Mouse (Mus musculus) heart, embryonic 10.5 days (tissue): ENCODE results near the gene Tpk1. TPM values are rescaled to one million over a fixed set of nuclear protein-coding genes. Genes with fewer than 3 reads are reported as not detected.
"Not testable (repeated sequence)": the region's sequence is repeated elsewhere in the genome, so short reads cannot be mapped to it uniquely, and the experiment has no call there.

ENCODE experiments used
- DNase-seq: peaks from one replicate; pipeline ENCODE4 v3.0.0-alpha.2; 2017; ENCODE audit warnings: low spot score
- H3K27ac ChIP-seq: fragments of 300-500 bp; sonication (generic); 2 replicates; pipeline ENCODE4 v1.5.1; 2016; ENCODE audit warnings: mild to moderate bottlenecking
- H3K27me3 ChIP-seq: fragments of 300-500 bp; sonication (generic); 2 replicates; pipeline ENCODE4 v1.6.1; 2016; ENCODE audit warnings: mild to moderate bottlenecking; ENCODE audit not compliant: poor library complexity, insufficient read depth, severe bottlenecking
- H3K36me3 ChIP-seq: fragments of 300-500 bp; sonication (generic); 2 replicates; pipeline ENCODE4 v1.6.1; 2016; ENCODE audit warnings: mild to moderate bottlenecking, moderate library complexity
- H3K4me1 ChIP-seq: fragments of 300-500 bp; sonication (generic); 2 replicates; pipeline ENCODE4 v1.6.1; 2016; ENCODE audit warnings: mild to moderate bottlenecking
- H3K4me3 ChIP-seq: fragments of 300-500 bp; sonication (generic); 2 replicates; pipeline ENCODE4 v1.5.1; 2016; ENCODE audit warnings: mild to moderate bottlenecking, moderate library complexity
- H3K9me3 ChIP-seq: fragments of 300-500 bp; sonication (generic); 2 replicates; pipeline ENCODE4 v1.6.1; 2016; ENCODE audit warnings: mild to moderate bottlenecking, moderate library complexity
- WGBS: fragments of 180-500 bp; shearing (Covaris S2); methylation state at CpG from one replicate; pipeline ENCODE4 v1.1.7; 2016; 5-methylcytosine and 5-hydroxymethylcytosine counted together
- polyA plus RNA-seq: library from polyadenylated mRNA; unstranded; fragments of >200 nt; fragmentation: Nextera tagmentation; extraction: Ambion mirVana; gene quantifications from 2 replicates; pipeline ENCODE4 v1.2.1, GENCODE M21; 2016

The Tpk1 gene
- polyA plus RNA-seq, 1 experiment from 2014 or later, result 5.7 TPM

DNA sequence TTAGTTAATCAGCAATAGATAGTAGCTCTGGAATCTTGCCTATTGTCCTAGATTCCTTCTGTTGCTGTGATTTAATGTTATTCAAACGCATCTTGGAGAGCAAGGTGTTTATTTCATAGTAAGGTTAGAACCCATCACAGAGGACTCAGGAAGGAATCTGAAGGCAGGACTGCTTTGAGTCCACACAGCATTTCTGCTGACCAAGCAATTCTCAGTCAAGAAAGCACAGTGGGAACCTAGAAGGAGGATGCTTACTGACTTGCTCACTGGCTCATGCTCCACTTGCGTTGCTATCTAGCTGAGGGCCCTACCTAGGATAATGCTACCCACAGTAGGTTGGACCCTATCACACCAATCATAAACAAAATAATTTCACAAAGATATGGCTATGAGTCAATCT lies 130.6 kb downstream of the Tpk1 start:
- Histone ChIP-seq H3K27me3 (no peaks in the 10 kb centered on the region), H3K4me1 (no peaks in the 10 kb centered on the region), H3K4me3 (no peak overlapping the region), H3K9me3 (no peaks in the 10 kb centered on the region), H3K27ac (no peak overlapping the region), H3K36me3 (no peaks in the 10 kb centered on the region)
- no peak for DNase-seq
- WGBS, result 87% methylated on average over 2 of the region's 2 CpGs

DNA sequence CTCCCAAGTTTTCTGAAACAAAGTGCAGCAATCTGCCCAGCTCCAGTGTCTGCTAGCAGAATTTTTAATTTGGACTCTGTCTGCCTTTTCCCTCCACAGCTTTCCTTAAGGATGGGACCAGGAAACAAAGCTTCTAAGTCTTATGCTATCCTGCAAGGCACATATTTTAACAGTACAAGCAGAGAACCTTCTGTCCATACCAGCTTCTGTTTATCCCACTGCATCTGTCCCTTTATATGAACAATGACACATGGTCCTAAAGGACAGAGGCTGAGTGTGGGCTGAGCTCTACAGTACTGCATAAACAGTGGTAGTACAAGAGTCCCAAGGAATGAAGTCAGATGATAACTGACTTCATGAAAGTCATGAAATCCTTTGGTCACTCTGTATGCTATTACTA lies 132.8 kb downstream of the Tpk1 start:
- H3K36me3 ChIP-seq, result no peaks in the 10 kb centered on the region
- H3K4me1 ChIP-seq, result no peaks in the 10 kb centered on the region
- no peaks in the 10 kb centered on the region for H3K27me3 ChIP-seq
- no peaks in the 10 kb centered on the region for H3K9me3 ChIP-seq
- H3K27ac ChIP-seq, result no peak overlapping the region
- no peak overlapping the region for H3K4me3 ChIP-seq
- no peak for DNase-seq

DNA sequence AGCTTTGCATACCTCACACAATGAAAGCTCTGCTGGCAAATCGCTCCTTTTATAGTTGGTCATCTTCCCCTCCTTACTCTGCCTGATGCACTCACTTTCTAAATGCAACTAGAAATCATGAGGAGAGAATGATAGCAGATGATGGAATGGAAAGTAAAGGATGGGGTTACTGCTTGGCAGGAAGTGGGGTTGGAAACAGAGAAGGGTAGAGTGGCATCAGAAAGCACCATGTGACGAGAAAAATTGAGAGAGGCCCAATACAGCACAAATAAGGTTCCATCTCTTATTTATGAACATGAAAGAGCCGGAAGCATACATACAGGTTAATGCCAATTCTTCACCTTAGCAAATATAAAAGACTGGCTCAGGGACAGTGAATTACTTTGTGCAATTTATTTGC lies 133.3 kb downstream of the Tpk1 start:
- 74% methylated on average over 3 of the region's 3 CpGs for WGBS
- Histone ChIP-seq H3K27me3 (no peaks in the 10 kb centered on the region), H3K4me1 (no peaks in the 10 kb centered on the region), H3K4me3 (no peak overlapping the region), H3K9me3 (no peaks in the 10 kb centered on the region), H3K36me3 (no peaks in the 10 kb centered on the region), H3K27ac (no peak overlapping the region)
- DNase-seq, result no peak

DNA sequence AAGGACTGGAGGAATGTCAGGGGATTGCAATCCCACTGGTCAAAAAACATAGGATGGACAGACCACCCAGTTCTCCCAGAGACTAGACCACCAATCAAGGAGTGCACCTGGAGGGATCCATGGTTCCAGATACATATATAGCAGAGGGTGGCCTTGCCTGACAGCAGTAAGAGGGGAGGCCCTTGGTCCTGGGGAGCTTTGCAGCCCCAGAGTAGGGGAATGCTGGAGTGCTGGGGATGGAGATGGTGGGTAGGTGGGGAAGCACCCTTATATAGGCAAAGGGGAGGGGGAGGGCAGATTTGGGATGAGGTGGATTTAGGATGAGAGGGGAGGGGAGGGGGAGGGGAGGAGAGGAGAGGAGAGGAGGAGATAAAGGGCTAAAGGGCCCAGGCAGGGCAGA lies 134.1 kb downstream of the Tpk1 start:
- Histone ChIP-seq H3K4me3 (no peak overlapping the region), H3K4me1 (no peaks in the 10 kb centered on the region), H3K27ac (no peak overlapping the region), H3K27me3 (no peaks in the 10 kb centered on the region), H3K9me3 (no peaks in the 10 kb centered on the region), H3K36me3 (no peaks in the 10 kb centered on the region)
- DNase-seq, result no peak

DNA sequence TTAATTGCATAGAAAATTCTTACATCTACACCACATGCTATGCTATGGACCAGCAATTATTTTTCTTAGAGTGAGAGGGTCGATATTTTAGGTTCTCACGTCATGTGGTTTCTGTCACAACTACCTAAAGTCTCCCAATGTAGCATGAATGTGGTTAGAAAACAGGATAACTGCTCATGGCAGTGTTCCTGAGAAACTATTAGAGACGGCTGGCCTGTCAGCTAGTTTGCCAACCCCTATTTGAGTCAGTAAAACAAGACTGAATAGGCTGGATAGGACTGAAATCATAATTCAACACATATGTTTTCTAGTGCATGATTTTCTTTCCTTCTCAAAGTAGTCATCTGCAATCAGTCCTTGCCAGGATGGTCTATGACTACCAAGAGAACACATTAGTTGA lies 137.1 kb downstream of the Tpk1 start:
- no peak for DNase-seq
- no peaks in the 10 kb centered on the region for H3K4me1 ChIP-seq

DNA sequence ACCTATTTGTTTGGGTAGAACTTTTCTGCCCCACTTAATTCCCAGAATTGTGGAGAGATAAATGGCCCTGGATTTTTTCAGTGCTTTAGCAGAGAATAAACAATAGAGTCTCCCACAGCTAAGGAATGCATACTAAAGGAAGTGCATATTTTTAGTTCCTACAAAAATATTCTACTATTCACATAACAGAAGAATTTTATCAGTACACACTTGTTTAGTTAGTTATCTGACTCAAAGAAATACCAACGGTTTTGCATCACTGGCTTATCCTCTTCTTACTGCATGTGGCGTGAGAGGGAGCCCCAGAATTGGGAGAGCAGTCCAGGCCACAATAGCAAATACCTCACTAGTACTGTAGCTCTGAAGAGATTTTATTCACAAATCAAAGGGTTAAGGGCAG lies 141.1 kb downstream of the Tpk1 start:
- no peaks in the 10 kb centered on the region for H3K9me3 ChIP-seq
- H3K27me3 ChIP-seq, result no peaks in the 10 kb centered on the region
- no peaks in the 10 kb centered on the region for H3K36me3 ChIP-seq
- WGBS, result 39% methylated on average over 2 of the region's 2 CpGs
- no peak for DNase-seq
- no peak overlapping the region for H3K4me3 ChIP-seq
- no peaks in the 10 kb centered on the region for H3K4me1 ChIP-seq
- H3K27ac ChIP-seq, result no peak overlapping the region

More for the DNA sequence above, 137.1 kb downstream of the Tpk1 start:
- H3K27me3 ChIP-seq, result no peaks in the 10 kb centered on the region
- no peaks in the 10 kb centered on the region for H3K9me3 ChIP-seq
- H3K4me3 ChIP-seq, result no peak overlapping the region
- no peaks in the 10 kb centered on the region for H3K36me3 ChIP-seq
- no peak overlapping the region for H3K27ac ChIP-seq
- 82% methylated on average over 3 of the region's 3 CpGs for WGBS

DNA sequence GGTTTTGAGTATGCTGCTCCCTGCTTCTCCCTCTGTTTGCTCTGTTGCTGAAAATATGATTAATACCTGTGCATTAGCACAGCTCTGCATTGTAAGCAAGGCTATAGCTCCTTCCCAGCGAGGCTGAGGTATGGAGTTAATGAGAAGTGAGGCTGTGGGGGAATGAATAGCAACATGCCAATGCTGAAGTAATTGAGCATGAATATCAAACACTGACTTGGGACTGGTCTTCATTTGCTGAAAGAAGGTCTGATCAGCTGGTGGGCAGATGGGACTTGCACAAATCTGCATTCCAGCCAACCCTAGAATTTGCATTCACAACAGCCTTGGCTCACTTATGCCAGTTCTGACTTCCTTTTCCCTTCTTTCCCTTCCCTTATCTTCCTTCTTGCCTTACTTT lies 144.0 kb downstream of the Tpk1 start:
- H3K9me3 ChIP-seq, result no peaks in the 10 kb centered on the region
- no peaks in the 10 kb centered on the region for H3K27me3 ChIP-seq
- no peak overlapping the region for H3K27ac ChIP-seq
- no peaks in the 10 kb centered on the region for H3K36me3 ChIP-seq
- 71% methylated on average over 1 of the region's 1 CpGs for WGBS
- H3K4me3 ChIP-seq, result no peak overlapping the region
- H3K4me1 ChIP-seq, result no peaks in the 10 kb centered on the region
- no peak for DNase-seq

DNA sequence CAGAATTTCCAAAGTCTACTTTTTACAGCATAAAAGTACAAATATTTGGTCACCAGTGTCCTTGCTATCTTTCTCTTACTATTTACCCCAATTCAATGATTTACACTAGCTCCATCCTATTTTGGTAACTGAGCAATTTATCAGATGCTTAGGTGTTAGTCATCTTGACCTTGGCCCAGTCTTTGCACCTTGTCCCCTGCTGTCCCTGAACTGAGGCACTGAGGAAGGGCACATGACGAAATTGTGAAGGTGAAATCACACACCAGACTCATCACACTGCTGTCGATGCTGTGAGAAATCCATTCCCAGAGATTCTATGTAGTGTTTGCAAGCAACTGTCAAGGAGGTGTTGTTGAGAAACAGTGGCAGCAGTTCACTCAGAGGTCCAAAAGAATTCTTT lies 145.9 kb downstream of the Tpk1 start:
- H3K9me3 ChIP-seq, result no peaks in the 10 kb centered on the region
- H3K4me1 ChIP-seq, result no peaks in the 10 kb centered on the region
- H3K27me3 ChIP-seq, result no peaks in the 10 kb centered on the region
- H3K4me3 ChIP-seq, result no peak overlapping the region
- no peak for DNase-seq
- WGBS, result 41% methylated on average over 2 of the region's 2 CpGs
- no peaks in the 10 kb centered on the region for H3K36me3 ChIP-seq
- H3K27ac ChIP-seq, result no peak overlapping the region

DNA sequence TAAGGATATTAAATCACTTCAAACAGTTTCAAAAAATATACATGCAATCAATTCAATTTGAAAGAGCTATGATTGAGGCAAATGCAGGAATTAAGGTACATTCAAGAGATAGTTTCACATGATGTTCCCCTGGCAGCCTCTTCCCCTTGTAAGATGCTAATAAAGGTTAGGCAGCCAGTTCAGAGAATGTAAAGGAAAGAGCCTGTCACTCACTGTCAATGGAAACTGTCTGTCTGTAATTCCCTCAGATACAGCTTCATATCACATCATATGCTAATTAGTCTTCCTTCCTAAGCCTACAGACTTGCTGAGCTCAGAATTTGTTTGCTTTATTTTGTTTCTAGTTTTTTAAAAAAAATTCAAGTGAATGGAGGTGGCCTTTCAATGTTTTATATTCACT lies 147.7 kb downstream of the Tpk1 start:
- DNase-seq, result no peak

DNA sequence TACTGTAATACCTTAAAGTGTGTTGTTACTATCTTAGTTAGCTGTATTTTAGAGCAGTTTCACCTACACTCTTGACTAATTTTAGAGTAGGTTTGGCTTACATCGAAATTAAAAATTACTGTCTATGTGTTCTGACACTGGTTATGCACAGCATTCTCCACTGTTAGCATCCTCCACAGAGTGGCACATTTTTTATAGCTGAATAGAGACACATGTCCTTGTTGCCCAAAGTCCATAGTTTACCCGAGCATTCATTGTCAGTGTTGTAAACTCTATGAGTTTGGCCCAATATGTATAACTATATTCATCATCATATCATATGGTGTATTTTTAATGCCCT lies 148.8 kb downstream of the Tpk1 start:
- DNase-seq, result no peak
- no peaks in the 10 kb centered on the region for H3K36me3 ChIP-seq
- WGBS, result 85% methylated on average over 2 of the region's 2 CpGs

More for the DNA sequence above, 147.7 kb downstream of the Tpk1 start:
- H3K27ac ChIP-seq, result no peak overlapping the region
- H3K36me3 ChIP-seq, result no peaks in the 10 kb centered on the region
- H3K27me3 ChIP-seq, result no peaks in the 10 kb centered on the region
- no peak overlapping the region for H3K4me3 ChIP-seq
- no peaks in the 10 kb centered on the region for H3K9me3 ChIP-seq
- H3K4me1 ChIP-seq, result no peaks in the 10 kb centered on the region

DNA sequence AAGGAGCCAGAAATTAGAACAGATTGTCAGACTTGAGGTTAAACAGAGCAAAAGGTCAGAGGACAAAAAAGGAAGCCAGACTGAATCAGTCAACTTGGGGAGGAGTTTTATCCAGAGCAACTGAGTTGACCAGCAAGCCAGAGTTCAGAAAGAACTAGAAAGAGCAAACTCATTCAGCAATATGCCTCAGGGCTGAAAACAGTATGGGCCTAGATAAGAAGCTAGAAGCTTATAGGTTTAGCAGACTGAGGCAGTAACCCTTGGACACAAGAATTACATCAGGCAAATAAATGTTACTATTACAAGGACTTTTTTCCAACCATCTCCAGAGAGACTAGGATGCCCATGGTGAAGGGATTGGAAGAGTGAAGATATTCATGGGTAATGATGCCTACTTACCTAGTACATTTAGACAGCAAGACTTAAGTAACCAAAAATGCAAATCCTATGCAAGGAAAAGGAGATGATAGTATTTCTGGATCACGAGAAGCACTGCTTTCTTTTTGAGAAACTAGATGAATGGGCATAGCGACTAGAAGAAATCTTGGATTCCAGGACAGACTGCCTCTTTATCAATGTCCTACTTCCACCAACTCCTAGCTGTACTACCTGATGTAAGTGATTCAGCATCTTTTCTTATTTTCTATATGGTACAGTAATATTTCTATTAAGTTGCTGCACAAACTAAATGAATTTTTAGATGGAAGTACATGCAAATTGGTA lies 149.3 kb downstream of the Tpk1 start:
- no peak overlapping the region for H3K27ac ChIP-seq
- no peaks in the 10 kb centered on the region for H3K36me3 ChIP-seq
- DNase-seq, result no peak
- H3K4me3 ChIP-seq, result no peak overlapping the region
- H3K27me3 ChIP-seq, result no peaks in the 10 kb centered on the region
- H3K4me1 ChIP-seq, result no peaks in the 10 kb centered on the region
- H3K9me3 ChIP-seq, result no peaks in the 10 kb centered on the region
- WGBS, result 74% methylated on average over 2 of the region's 2 CpGs

More for the DNA sequence above, 148.8 kb downstream of the Tpk1 start:
- Histone ChIP-seq H3K4me1 (no peaks in the 10 kb centered on the region), H3K4me3 (no peak overlapping the region), H3K27me3 (no peaks in the 10 kb centered on the region), H3K9me3 (no peaks in the 10 kb centered on the region), H3K27ac (no peak overlapping the region)

DNA sequence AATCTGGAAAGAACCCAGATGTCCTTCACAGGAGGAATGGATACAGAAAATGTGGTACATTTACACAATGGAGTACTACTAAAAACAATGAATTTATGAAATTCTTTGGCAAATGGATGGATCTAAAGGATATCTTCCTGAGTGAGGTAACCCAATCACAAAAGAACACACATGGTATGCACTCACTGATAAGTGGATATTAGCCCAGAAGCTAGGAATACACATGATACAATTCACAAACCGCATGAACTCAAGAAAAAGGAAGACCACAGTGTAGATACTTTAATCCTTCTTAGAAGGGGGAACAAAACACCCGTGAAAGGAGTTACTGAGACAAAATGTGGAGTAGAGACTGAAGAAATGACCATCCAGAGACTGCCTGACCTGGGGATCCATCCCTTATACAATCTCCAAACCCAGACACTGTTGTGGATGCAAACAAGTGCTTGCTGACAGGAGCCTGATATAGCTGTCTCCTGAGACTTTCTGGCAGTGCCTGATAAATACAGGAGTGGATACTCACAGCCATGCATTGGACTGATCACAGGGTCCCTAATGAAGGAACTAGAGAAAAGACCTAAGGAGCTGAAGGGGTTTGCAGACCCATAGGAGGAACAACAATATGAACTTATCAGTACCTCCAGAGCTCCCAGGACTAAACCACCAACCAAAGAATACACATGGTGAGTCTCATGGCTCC lies 159.2 kb downstream of the Tpk1 start:
- DNase-seq, H3K27me3 ChIP-seq, H3K4me3 ChIP-seq, H3K27ac ChIP-seq, H3K9me3 ChIP-seq, H3K4me1 ChIP-seq, H3K36me3 ChIP-seq: not testable (repeated sequence)
- WGBS, result 52% methylated on average over 2 of the region's 2 CpGs

DNA sequence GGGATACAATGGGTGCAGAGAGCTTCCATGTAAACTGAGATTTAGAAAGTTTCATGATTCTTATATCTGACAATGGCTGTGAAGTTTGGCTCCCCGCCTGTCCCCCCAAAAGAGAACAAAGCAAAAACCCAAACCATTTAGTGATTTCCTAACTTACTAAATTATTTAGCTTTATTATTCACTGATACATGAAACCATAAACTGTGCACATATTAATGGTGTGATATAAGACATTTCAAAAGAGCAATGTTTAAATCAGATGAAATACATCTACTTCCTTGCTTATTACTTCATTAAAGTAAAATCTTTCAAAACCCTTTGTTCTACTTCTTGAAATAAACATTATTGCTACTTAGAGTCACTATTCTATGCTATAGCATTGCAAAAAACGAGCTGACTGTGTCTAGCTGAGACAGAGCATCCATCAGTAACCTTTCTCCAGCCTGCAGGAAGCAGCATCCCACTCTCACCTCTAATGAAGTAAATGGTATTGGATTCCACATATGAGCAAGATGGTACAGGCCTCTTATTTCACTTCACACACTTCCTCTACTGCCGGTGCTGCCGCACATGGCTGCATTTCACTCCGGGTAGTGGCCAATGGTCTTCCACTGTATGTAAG lies 161.4 kb downstream of the Tpk1 start:
- no peaks in the 10 kb centered on the region for H3K9me3 ChIP-seq
- no peaks in the 10 kb centered on the region for H3K27me3 ChIP-seq
- 84% methylated on average over 5 of the region's 5 CpGs for WGBS

More for the DNA sequence above, 161.4 kb downstream of the Tpk1 start:
- H3K27ac ChIP-seq, result no peak overlapping the region
- no peak overlapping the region for H3K4me3 ChIP-seq
- H3K36me3 ChIP-seq, result no peaks in the 10 kb centered on the region
- no peak for DNase-seq
- H3K4me1 ChIP-seq, result 0 out of 2 replicates have a peak, but pooled peaks cover 4% of the 10 kb centered on the region
